Mouse (Mus musculus) hindbrain, embryonic 10.5 days (tissue): Measurements from ENCODE around the gene Robo3. TPM values are rescaled to one million over a fixed set of nuclear protein-coding genes. Genes with fewer than 3 reads are reported as not detected.

Experiments
- DNase-seq: peaks from one replicate; pipeline ENCODE4 v3.0.0-alpha.2; 2017; ENCODE audit warnings: low spot score
- H3K27ac ChIP-seq: fragments of 300-500 bp; sonication (generic); 2 replicates; pipeline ENCODE4 v1.5.1; 2016; ENCODE audit warnings: mild to moderate bottlenecking, moderate library complexity
- H3K27me3 ChIP-seq: fragments of 300-500 bp; sonication (generic); 2 replicates; pipeline ENCODE4 v1.6.1; 2016; ENCODE audit warnings: mild to moderate bottlenecking; ENCODE audit not compliant: poor library complexity, insufficient read depth, severe bottlenecking
- H3K36me3 ChIP-seq: fragments of 300-500 bp; sonication (generic); 2 replicates; pipeline ENCODE4 v1.6.1; 2016; ENCODE audit warnings: mild to moderate bottlenecking, moderate library complexity
- H3K4me1 ChIP-seq: fragments of 300-500 bp; sonication (generic); replicated peaks from 2 replicates; pipeline ENCODE4 v1.6.1; 2016; ENCODE audit warnings: mild to moderate bottlenecking
- H3K4me3 ChIP-seq: fragments of 300-500 bp; sonication (generic); 2 replicates; pipeline ENCODE4 v1.5.1; 2016; ENCODE audit warnings: mild to moderate bottlenecking, moderate library complexity
- H3K9me3 ChIP-seq: fragments of 300-500 bp; sonication (generic); 2 replicates; pipeline ENCODE4 v1.6.1; 2016; ENCODE audit warnings: mild to moderate bottlenecking, moderate library complexity
- WGBS: fragments of 180-500 bp; shearing (Covaris S2); methylation state at CpG from one replicate; pipeline ENCODE4 v1.1.7; 2016; 5-methylcytosine and 5-hydroxymethylcytosine counted together
- polyA plus RNA-seq: library from polyadenylated mRNA; unstranded; fragments of >200 nt; fragmentation: Nextera tagmentation; extraction: Ambion mirVana; gene quantifications from 2 replicates; pipeline ENCODE4 v1.2.1, GENCODE M21; 2016

Robo3 gene
- polyA plus RNA-seq, 1 experiment from 2014 or later: 148 TPM

- Histone ChIP-seq H3K4me1 (peaks cover 42% of the 10 kb centered on the region), H3K4me3 (no peak overlapping the region), H3K36me3 (no peaks in the 10 kb centered on the region), H3K27me3 (peaks cover 100% of the 10 kb centered on the region), H3K9me3 (no peaks in the 10 kb centered on the region), H3K27ac (no peak overlapping the region)
- 4% methylated on average over 6 of the region's 6 CpGs for WGBS
- peak; percentile 78 for DNase-seq
Observed at GRCm38 (mm10) chr9:37454011-37454492, 21.0 kb upstream of the Robo3 start.

- H3K4me1 ChIP-seq: peaks cover 42% of the 10 kb centered on the region
- H3K36me3 ChIP-seq: no peaks in the 10 kb centered on the region
- H3K27ac ChIP-seq: no peak overlapping the region
- no peak for DNase-seq
- 29% methylated on average over 4 of the region's 4 CpGs for WGBS
- H3K9me3 ChIP-seq: no peaks in the 10 kb centered on the region
- peaks cover 100% of the 10 kb centered on the region for H3K27me3 ChIP-seq
- no peak overlapping the region for H3K4me3 ChIP-seq
Observed at GRCm38 (mm10) chr9:37453328-37453727, 20.3 kb upstream of the Robo3 start.

GRCm38 (mm10) chr9:37452401-37452800, 19.4 kb upstream of the Robo3 start:
- DNase-seq: no peak
- no peak overlapping the region for H3K4me3 ChIP-seq

DNA sequence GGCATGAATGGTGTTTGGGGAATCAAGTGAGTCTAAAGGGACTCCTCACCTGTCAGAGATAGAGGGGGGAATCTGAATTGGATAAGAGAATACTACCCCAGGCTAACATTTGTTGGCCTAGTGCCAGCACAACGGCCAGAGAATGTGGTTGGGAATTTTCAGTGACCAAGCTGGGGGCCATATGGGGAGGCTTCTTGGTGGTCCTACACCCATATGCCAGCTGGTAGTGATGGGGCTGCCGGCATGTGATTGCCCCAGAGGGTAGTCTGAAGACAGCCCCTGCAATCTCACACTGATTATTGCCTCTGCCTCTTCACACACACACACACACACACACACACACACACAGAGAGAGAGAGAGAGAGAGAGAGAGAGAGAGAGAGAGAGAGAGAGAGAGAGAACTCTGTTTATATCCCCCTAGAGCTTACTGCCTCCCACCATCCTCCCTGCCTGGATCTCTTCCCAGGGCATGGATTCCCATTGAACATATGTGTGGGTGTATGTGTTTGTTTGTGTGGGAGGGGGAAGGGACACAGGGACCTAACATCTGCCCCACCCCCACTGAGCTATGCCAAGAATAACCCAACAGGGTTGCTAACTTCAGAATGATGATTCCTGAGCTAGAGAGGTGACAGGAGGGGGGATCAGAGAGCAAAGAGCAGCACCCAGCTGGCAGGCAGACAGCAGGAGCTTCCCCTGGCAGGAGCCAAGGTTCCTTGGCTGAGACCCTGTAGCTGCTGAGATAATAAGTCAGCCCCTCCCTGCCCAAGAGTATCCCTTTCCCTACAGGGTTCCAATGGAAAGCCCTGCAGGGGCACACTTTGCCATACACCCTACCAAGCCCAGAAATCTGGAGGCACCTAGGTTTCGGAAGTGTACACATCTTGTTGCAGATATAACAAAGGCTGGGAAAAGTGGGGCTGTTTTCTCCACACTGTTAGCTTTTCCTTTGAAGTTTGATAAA, 5.0 kb upstream of the Robo3 start:
- Histone ChIP-seq H3K4me3 (no peak overlapping the region), H3K36me3 (no peaks in the 10 kb centered on the region), H3K27ac (no peak overlapping the region), H3K9me3 (no peaks in the 10 kb centered on the region), H3K4me1 (peaks cover 19% of the 10 kb centered on the region), H3K27me3 (peaks cover 65% of the 10 kb centered on the region)
- 43% methylated on average over 3 of the region's 3 CpGs for WGBS
- no peak for DNase-seq

More at GRCm38 (mm10) chr9:37452401-37452800, 19.4 kb upstream of the Robo3 start:
- H3K27me3 ChIP-seq: peaks cover 95% of the 10 kb centered on the region
- peaks cover 42% of the 10 kb centered on the region for H3K4me1 ChIP-seq
- no peak overlapping the region for H3K27ac ChIP-seq
- WGBS: under 1% methylated on average over 5 of the region's 5 CpGs
- H3K36me3 ChIP-seq: no peaks in the 10 kb centered on the region
- H3K9me3 ChIP-seq: no peaks in the 10 kb centered on the region

GRCm38 (mm10) chr9:37435616-37436015, 2.6 kb upstream of the Robo3 start:
- no peak overlapping the region for H3K4me3 ChIP-seq
- H3K36me3 ChIP-seq: no peaks in the 10 kb centered on the region
- H3K27me3 ChIP-seq: peaks cover 90% of the 10 kb centered on the region
- H3K9me3 ChIP-seq: no peaks in the 10 kb centered on the region
- no peak overlapping the region for H3K27ac ChIP-seq
- DNase-seq: no peak
- H3K4me1 ChIP-seq: peaks cover 28% of the 10 kb centered on the region
- WGBS: 4% methylated on average over 4 of the region's 4 CpGs

DNA sequence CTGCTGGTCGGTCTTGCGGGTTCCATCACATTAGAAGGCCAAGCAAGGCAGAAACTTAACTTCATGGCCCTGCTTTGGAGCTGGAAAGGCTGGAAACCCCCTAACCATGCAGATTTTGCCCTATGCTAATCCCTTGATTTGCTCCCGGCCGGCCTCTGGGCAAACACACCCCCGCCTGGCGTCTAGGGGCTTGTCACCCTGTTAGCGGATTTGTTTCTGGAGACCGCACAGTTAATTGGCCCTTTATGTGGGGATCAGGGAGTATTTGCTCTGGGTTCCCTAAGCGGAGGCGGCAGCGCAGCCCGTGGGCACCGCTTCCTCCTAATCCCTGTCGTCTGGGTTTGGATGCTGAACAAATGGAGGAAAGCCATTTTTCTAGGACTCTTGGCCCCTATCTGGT, 1.9 kb upstream of the Robo3 start:
- no peak overlapping the region for H3K4me3 ChIP-seq
- no peaks in the 10 kb centered on the region for H3K9me3 ChIP-seq
- under 1% methylated on average over 14 of the region's 14 CpGs for WGBS
- H3K27me3 ChIP-seq: peaks cover 96% of the 10 kb centered on the region
- H3K36me3 ChIP-seq: no peaks in the 10 kb centered on the region
- H3K4me1 ChIP-seq: peaks cover 29% of the 10 kb centered on the region
- no peak overlapping the region for H3K27ac ChIP-seq
- DNase-seq: no peak

- WGBS: 2% methylated on average over 18 of the region's 18 CpGs
- no peaks in the 10 kb centered on the region for H3K9me3 ChIP-seq
- peaks cover 36% of the 10 kb centered on the region for H3K4me1 ChIP-seq
- no peak overlapping the region for H3K27ac ChIP-seq
- DNase-seq: no peak
- no peaks in the 10 kb centered on the region for H3K36me3 ChIP-seq
- H3K27me3 ChIP-seq: peaks cover 98% of the 10 kb centered on the region
- H3K4me3 ChIP-seq: 0 out of 2 replicates have a peak overlapping the region, but pooled peaks have one; percentile 44
Observed at GRCm38 (mm10) chr9:37433823-37434560, 946 bp upstream of the Robo3 start.

GRCm38 (mm10) chr9:37432026-37432666, 900 bp downstream of the Robo3 start:
- H3K27me3 ChIP-seq: peaks cover 98% of the 10 kb centered on the region
- peak; percentile 50 for DNase-seq
- H3K4me3 ChIP-seq: peak overlapping the region; percentile 44
- H3K36me3 ChIP-seq: no peaks in the 10 kb centered on the region
- H3K9me3 ChIP-seq: no peaks in the 10 kb centered on the region
- H3K27ac ChIP-seq: peak overlapping the region; percentile 47; the same call in 1 of the 2 replicates
- WGBS: under 1% methylated on average over 16 of the region's 17 CpGs
- H3K4me1 ChIP-seq: peaks cover 28% of the 10 kb centered on the region

GRCm38 (mm10) chr9:37430582-37430981, 2.5 kb downstream of the Robo3 start:
- no peaks in the 10 kb centered on the region for H3K36me3 ChIP-seq
- H3K4me3 ChIP-seq: peak overlapping the region; percentile 30; the same call in 1 of the 2 replicates
- peaks cover 28% of the 10 kb centered on the region for H3K4me1 ChIP-seq
- H3K9me3 ChIP-seq: no peaks in the 10 kb centered on the region
- no peak overlapping the region for H3K27ac ChIP-seq
- 1% methylated on average over 12 of the region's 12 CpGs for WGBS
- peak; percentile 87 for DNase-seq
- H3K27me3 ChIP-seq: peaks cover 94% of the 10 kb centered on the region

GRCm38 (mm10) chr9:37429326-37429725, 3.7 kb downstream of the Robo3 start:
- H3K4me3 ChIP-seq: peak overlapping the region; percentile 30
- H3K27me3 ChIP-seq: peaks cover 85% of the 10 kb centered on the region

DNA sequence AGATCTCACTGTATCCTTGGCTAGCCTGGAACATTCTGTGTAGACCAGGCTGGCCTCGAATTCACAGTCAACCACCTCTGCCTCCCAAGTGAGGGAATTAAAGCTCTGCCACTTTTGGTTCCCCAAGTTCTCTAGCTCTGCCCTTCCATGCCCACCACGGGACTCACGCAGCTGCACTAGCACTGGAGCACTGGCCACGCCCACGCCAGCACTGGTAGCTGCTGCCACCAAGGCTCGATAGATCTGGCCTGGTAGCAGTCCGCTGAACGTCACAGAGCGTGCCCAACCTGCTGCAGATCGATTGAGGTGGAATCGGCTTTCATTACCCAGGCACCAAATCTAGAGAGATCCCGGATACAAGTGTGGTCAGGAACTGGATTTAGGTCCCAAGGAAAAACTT, 11.8 kb downstream of the Robo3 start:
- 21% methylated on average over 12 of the region's 12 CpGs for WGBS
- Histone ChIP-seq H3K4me3 (peak overlapping the region; percentile 43), H3K9me3 (no peaks in the 10 kb centered on the region), H3K4me1 (peaks cover 12% of the 10 kb centered on the region), H3K27me3 (peaks cover 73% of the 10 kb centered on the region), H3K27ac (no peak overlapping the region), H3K36me3 (no peaks in the 10 kb centered on the region)
- DNase-seq: no peak

More at GRCm38 (mm10) chr9:37429326-37429725, 3.7 kb downstream of the Robo3 start:
- 17% methylated on average over 26 of the region's 26 CpGs for WGBS
- no peaks in the 10 kb centered on the region for H3K9me3 ChIP-seq
- DNase-seq: no peak
- no peak overlapping the region for H3K27ac ChIP-seq
- peaks cover 24% of the 10 kb centered on the region for H3K4me1 ChIP-seq
- no peaks in the 10 kb centered on the region for H3K36me3 ChIP-seq

DNA sequence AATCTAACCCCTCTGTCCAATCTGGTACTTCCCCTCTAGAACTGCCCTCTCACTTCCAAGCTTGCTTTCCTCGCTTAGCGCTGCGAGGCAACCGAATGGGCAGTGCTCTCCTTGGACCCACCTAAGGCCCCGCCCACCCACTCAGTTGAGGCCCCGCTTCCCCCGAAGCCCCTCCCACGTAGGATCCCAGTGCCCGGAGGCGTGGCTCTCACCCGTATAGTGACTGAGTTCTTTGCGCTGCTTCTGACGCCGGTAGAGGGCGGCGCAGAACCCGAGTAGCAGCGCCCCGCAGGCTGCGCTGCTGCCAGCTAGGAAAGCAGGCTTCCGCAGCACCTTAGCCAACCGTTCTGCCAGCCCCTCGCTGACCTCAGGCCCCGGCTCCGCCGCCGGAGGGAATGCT, 12.4 kb downstream of the Robo3 start:
- Histone ChIP-seq H3K27me3 (peaks cover 73% of the 10 kb centered on the region), H3K4me1 (peaks cover 12% of the 10 kb centered on the region), H3K9me3 (no peaks in the 10 kb centered on the region), H3K4me3 (peak overlapping the region; percentile 43), H3K36me3 (no peaks in the 10 kb centered on the region), H3K27ac (no peak overlapping the region)
- DNase-seq: peak; percentile 90
- under 1% methylated on average over 27 of the region's 27 CpGs for WGBS
